Mouse (Mus musculus) heart, embryonic 13.5 days (tissue): ENCODE measurements around the gene Atf5. TPM values are rescaled to one million over a fixed set of nuclear protein-coding genes. Genes with fewer than 3 reads are reported as not detected.

Experiments used
- ATAC-seq: fragments of 200-750 bp; cut with Nextera tagmentation; 2 replicates; pipeline ENCODE4 v1.8.0; 2017; ENCODE audit warnings: moderate TSS enrichment; ENCODE audit not compliant: insufficient number of reproducible peaks, low FRiP score, low TSS enrichment; ENCODE audit errors: extremely low read depth
- H3K27ac ChIP-seq: fragments of 300-500 bp; sonication (generic); replicated peaks from 2 replicates; pipeline ENCODE4 v1.5.1; 2015; ENCODE audit warnings: moderate library complexity, mild to moderate bottlenecking, inconsistent platforms
- H3K27me3 ChIP-seq: fragments of 300-500 bp; sonication (generic); replicated peaks from 2 replicates; pipeline ENCODE4 v1.6.1; 2015; ENCODE audit warnings: mild to moderate bottlenecking, inconsistent platforms
- H3K36me3 ChIP-seq: fragments of 300-500 bp; sonication (generic); 2 replicates; pipeline ENCODE4 v1.6.1; 2015; ENCODE audit warnings: mild to moderate bottlenecking, inconsistent platforms
- H3K4me1 ChIP-seq: fragments of 300-500 bp; sonication (generic); 2 replicates; pipeline ENCODE4 v1.6.1; 2015; ENCODE audit warnings: inconsistent platforms
- H3K4me2 ChIP-seq: fragments of 300-500 bp; sonication (generic); 2 replicates; pipeline ENCODE4 v1.6.1; 2015; ENCODE audit warnings: inconsistent platforms, mild to moderate bottlenecking, moderate library complexity
- H3K4me3 ChIP-seq: fragments of 300-500 bp; sonication (generic); 2 replicates; pipeline ENCODE4 v1.5.1; 2015; ENCODE audit warnings: moderate library complexity, mild to moderate bottlenecking, inconsistent platforms
- H3K9ac ChIP-seq: fragments of 300-500 bp; sonication (generic); 2 replicates; pipeline ENCODE4 v1.6.1; 2015; ENCODE audit warnings: inconsistent platforms, mild to moderate bottlenecking, moderate library complexity
- H3K9me3 ChIP-seq: fragments of 300-500 bp; sonication (generic); 2 replicates; pipeline ENCODE4 v1.6.1; 2016; ENCODE audit warnings: inconsistent platforms
- WGBS: fragments of 180-500 bp; shearing (Covaris S2); methylation state at CpG from one replicate; pipeline ENCODE4 v1.1.7; 2015; ENCODE audit warnings: mixed read lengths; 5-methylcytosine and 5-hydroxymethylcytosine counted together
- polyA plus RNA-seq: library from polyadenylated mRNA; unstranded; fragments of >200 nt; fragmentation: Nextera tagmentation; extraction: Ambion mirVana; gene quantifications from 2 replicates; pipeline ENCODE4 v1.2.1, GENCODE M21; 2015

Atf5 gene
- polyA plus RNA-seq, 1 experiment from 2014 or later: 2.4 TPM

GRCm38 (mm10) chr7:44849416-44850111 is 33.1 kb upstream of the Atf5 start:
- peaks cover 46% of the 10 kb centered on the region for H3K36me3 ChIP-seq
- under 1% methylated on average over 41 of the region's 41 CpGs for WGBS
- H3K27me3 ChIP-seq: no peaks in the 10 kb centered on the region
- peak overlapping the region; percentile 99 for H3K27ac ChIP-seq
- no peaks in the 10 kb centered on the region for H3K9me3 ChIP-seq
- peak; percentile 53; the same call in 1 of the 2 replicates for ATAC-seq
- H3K9ac ChIP-seq: peak overlapping the region; percentile 94
- peak overlapping the region; percentile 82 for H3K4me3 ChIP-seq
- H3K4me1 ChIP-seq: peaks cover 47% of the 10 kb centered on the region
- peak overlapping the region; percentile 96 for H3K4me2 ChIP-seq

GRCm38 (mm10) chr7:44848561-44849415 is 32.3 kb upstream of the Atf5 start, which contains the start of the genes Akt1s1 and Tbc1d17:
Gene Akt1s1 (plus strand): TSS chr7:44848991.
Gene Tbc1d17 (minus strand): TSS chr7:44849079.
- H3K9ac ChIP-seq: peak within 1 kb of the TSS; percentile 94
- peak within 1 kb of the TSS; percentile 99 for H3K27ac ChIP-seq
- under 1% methylated on average over 54 of the region's 54 CpGs for WGBS
- peaks cover 42% of the 10 kb centered on the region for H3K4me1 ChIP-seq
- peak; percentile 81 for ATAC-seq
- peak within 1 kb of the TSS; percentile 96 for H3K4me2 ChIP-seq
- peaks cover 53% of the 10 kb centered on the region for H3K36me3 ChIP-seq
- no peaks in the 10 kb centered on the region for H3K9me3 ChIP-seq
- H3K4me3 ChIP-seq: peak within 1 kb of the TSS; percentile 82
- no peaks in the 10 kb centered on the region for H3K27me3 ChIP-seq

- H3K36me3 ChIP-seq: peaks cover 58% of the 10 kb centered on the region
- WGBS: 72% methylated on average over 5 of the region's 5 CpGs
Measured at GRCm38 (mm10) chr7:44847772-44848171, 31.3 kb upstream of the Atf5 start.

GRCm38 (mm10) chr7:44846804-44847203 is 30.3 kb upstream of the Atf5 start:
- Histone ChIP-seq H3K36me3 (peaks cover 59% of the 10 kb centered on the region), H3K9me3 (no peaks in the 10 kb centered on the region)
- 90% methylated on average over 7 of the region's 7 CpGs for WGBS

More at GRCm38 (mm10) chr7:44847772-44848171, 31.3 kb upstream of the Atf5 start:
- no peak for ATAC-seq
- Histone ChIP-seq H3K4me2 (peak overlapping the region; percentile 96), H3K4me1 (peaks cover 32% of the 10 kb centered on the region), H3K27ac (peak overlapping the region; percentile 99; the same call in 1 of the 2 replicates), H3K4me3 (peak overlapping the region; percentile 82), H3K9ac (peak overlapping the region; percentile 94), H3K9me3 (no peaks in the 10 kb centered on the region), H3K27me3 (no peaks in the 10 kb centered on the region)

GRCm38 (mm10) chr7:44845006-44845405 is 28.5 kb upstream of the Atf5 start:
- Histone ChIP-seq H3K4me1 (peaks cover 16% of the 10 kb centered on the region), H3K4me2 (no peak overlapping the region), H3K27ac (no peak overlapping the region), H3K9ac (no peak overlapping the region), H3K4me3 (no peak overlapping the region), H3K27me3 (peaks cover 20% of the 10 kb centered on the region), H3K36me3 (peaks cover 67% of the 10 kb centered on the region), H3K9me3 (no peaks in the 10 kb centered on the region)
- ATAC-seq: no peak
- 93% methylated on average over 10 of the region's 10 CpGs for WGBS

More at GRCm38 (mm10) chr7:44846804-44847203, 30.3 kb upstream of the Atf5 start:
- Histone ChIP-seq H3K4me2 (no peak overlapping the region), H3K9ac (no peak overlapping the region), H3K4me3 (peak overlapping the region; percentile 8; the same call in 1 of the 2 replicates), H3K27me3 (0 out of 2 replicates have a peak, but pooled peaks cover 5% of the 10 kb centered on the region), H3K27ac (no peak overlapping the region), H3K4me1 (peaks cover 25% of the 10 kb centered on the region)
- no peak for ATAC-seq

DNA sequence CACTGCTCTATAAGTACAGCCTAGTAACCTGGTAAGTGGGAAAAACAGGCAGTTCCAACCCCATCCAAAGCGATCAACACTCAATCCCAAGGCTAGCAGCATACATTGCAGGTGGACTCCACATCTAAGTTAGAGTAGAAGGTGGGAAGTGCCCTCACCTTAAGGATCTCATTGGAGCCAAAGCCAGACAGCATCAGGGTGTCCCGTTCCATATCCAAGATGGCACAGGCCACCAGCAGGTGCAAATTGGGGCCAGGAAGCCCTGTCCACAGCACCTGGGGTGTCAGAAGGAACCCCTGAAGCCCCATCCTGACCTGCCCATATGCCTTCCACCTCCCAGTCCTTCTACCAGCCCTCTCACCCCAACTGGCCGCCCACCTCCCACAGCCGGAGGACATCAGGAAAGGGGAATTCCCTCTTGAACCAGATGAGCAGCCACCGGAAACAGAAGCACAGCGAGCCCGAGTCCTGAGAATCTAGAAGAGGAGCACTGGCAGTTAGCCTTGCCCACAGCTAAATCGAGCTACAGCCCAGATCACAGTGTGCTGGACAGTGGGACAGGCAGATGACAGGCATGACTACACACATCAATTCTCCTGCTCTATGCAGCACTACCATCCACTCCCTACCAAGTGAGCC is 25.5 kb upstream of the Atf5 start:
- Histone ChIP-seq H3K4me2 (no peak overlapping the region), H3K9ac (no peak overlapping the region), H3K4me1 (peaks cover 15% of the 10 kb centered on the region), H3K36me3 (peaks cover 67% of the 10 kb centered on the region), H3K9me3 (no peaks in the 10 kb centered on the region), H3K4me3 (no peak overlapping the region), H3K27ac (no peak overlapping the region), H3K27me3 (peaks cover 35% of the 10 kb centered on the region)
- ATAC-seq: no peak
- 86% methylated on average over 8 of the region's 8 CpGs for WGBS

GRCm38 (mm10) chr7:44840426-44840825 is 24.0 kb upstream of the Atf5 start:
- peaks cover 21% of the 10 kb centered on the region for H3K4me1 ChIP-seq
- no peak overlapping the region for H3K27ac ChIP-seq
- WGBS: 57% methylated on average over 14 of the region's 14 CpGs
- peak overlapping the region; percentile 74; the same call in 1 of the 2 replicates for H3K4me2 ChIP-seq
- ATAC-seq: no peak
- peak overlapping the region; percentile 47; the same call in 1 of the 2 replicates for H3K4me3 ChIP-seq
- no peak overlapping the region; the same call in 1 of the 2 replicates for H3K9ac ChIP-seq
- no peaks in the 10 kb centered on the region for H3K9me3 ChIP-seq
- H3K27me3 ChIP-seq: peaks cover 35% of the 10 kb centered on the region
- H3K36me3 ChIP-seq: peaks cover 52% of the 10 kb centered on the region

DNA sequence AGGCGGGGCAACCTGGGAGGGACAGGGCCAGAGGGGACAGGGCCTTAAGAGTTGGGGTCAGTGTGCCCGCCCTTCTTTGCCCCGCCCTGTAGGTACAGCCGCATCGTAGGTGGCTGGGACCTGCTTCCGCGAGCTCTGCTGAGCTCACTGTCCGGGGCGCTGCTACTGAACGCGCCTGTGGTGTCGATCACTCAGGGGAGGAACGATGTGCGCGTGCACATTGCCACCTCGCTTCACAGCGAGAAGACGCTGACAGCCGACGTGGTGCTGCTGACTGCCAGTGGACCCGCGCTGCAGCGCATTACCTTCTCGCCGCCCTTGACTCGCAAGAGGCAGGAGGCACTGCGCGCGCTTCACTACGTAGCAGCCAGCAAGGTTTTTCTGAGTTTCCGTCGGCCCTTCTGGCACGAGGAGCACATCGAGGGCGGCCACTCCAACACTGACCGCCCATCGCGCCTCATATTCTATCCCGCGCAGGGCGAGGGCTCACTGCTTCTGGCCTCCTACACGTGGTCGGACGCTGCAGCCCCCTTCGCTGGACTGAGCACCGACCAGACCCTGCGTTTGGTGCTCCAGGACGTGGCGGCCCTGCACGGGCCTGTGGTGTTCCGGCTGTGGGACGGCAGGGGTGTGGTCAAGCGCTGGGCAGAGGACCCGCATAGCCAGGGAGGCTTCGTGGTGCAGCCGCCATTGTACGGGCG is 23.2 kb upstream of the Atf5 start:
- no peak; the same call in 1 of the 2 replicates for ATAC-seq
- WGBS: 1% methylated on average over 58 of the region's 58 CpGs
- H3K9ac ChIP-seq: peak overlapping the region; percentile 77
- peaks cover 35% of the 10 kb centered on the region for H3K27me3 ChIP-seq
- H3K4me3 ChIP-seq: peak overlapping the region; percentile 47
- no peaks in the 10 kb centered on the region for H3K9me3 ChIP-seq
- H3K36me3 ChIP-seq: peaks cover 44% of the 10 kb centered on the region
- H3K4me2 ChIP-seq: peak overlapping the region; percentile 74
- H3K27ac ChIP-seq: no peak overlapping the region
- peaks cover 23% of the 10 kb centered on the region for H3K4me1 ChIP-seq

DNA sequence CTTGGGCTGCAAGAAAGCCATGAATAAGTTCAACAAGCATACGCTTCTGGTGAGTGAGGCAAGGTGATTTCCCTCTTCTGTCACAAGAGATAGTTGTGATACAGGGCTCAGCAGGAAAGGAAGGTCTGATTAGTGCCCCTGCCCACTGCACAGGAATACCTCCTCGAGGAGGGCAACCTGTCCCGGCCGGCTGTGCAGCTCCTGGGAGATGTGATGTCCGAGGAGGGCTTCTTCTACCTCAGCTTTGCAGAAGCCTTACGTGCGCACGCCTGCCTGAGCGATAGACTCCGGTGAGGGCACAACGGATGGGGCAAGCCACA is 22.7 kb upstream of the Atf5 start:
- peaks cover 35% of the 10 kb centered on the region for H3K27me3 ChIP-seq
- peak overlapping the region; percentile 77 for H3K9ac ChIP-seq
- H3K4me2 ChIP-seq: peak overlapping the region; percentile 74
- peak overlapping the region; percentile 47 for H3K4me3 ChIP-seq
- peaks cover 39% of the 10 kb centered on the region for H3K36me3 ChIP-seq
- H3K9me3 ChIP-seq: no peaks in the 10 kb centered on the region
- 32% methylated on average over 11 of the region's 11 CpGs for WGBS
- ATAC-seq: no peak
- H3K4me1 ChIP-seq: peaks cover 23% of the 10 kb centered on the region
- H3K27ac ChIP-seq: no peak overlapping the region

DNA sequence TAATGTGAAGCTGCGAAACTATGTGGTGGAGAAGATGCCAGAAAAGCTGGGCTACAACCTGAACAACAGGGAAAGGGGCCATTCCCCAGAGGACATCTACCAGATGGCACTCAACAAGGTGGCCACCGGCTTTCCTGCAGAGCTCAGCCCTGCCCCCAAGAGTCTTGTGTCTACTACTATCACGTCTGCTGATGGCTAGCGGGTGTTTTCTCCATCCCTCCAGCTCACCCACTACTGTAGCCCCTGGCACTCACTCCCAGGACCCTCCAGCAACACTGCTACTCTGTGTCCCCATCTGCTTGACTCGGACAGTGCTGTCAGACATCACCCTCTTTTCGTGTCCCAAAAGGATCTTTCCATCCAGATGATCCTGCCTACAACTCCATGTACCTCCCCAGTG is 21.6 kb upstream of the Atf5 start:
- no peak overlapping the region for H3K27ac ChIP-seq
- WGBS: 82% methylated on average over 6 of the region's 6 CpGs

More for the DNA sequence above, 21.6 kb upstream of the Atf5 start:
- H3K4me1 ChIP-seq: peaks cover 23% of the 10 kb centered on the region
- peaks cover 35% of the 10 kb centered on the region for H3K27me3 ChIP-seq
- H3K36me3 ChIP-seq: peaks cover 28% of the 10 kb centered on the region
- no peak overlapping the region for H3K4me2 ChIP-seq
- H3K9me3 ChIP-seq: no peaks in the 10 kb centered on the region
- no peak overlapping the region for H3K4me3 ChIP-seq
- no peak for ATAC-seq
- H3K9ac ChIP-seq: no peak overlapping the region
